Mouse (Mus musculus) E14TG2a.4 (cell line): Measurements from ENCODE around the gene Il9r.

Experiments used
- CTCF ChIP-seq: conservative IDR thresholded peaks from 2 replicates; pipeline ENCODE4 v1.5.1; 2014; ENCODE audit warnings: low read length
- NANOG ChIP-seq: IDR thresholded peaks from 2 replicates; pipeline ENCODE4 v1.6.1; 2014; ENCODE audit warnings: borderline replicate concordance, low read length, mixed read lengths
- POU5F1 ChIP-seq: IDR thresholded peaks from 2 replicates; pipeline ENCODE4 v1.6.1; 2014; ENCODE audit warnings: low read length, borderline replicate concordance

GRCm38 (mm10) chr11:32237411-32237795 is 37.3 kb upstream of the Il9r start:
- TF ChIP-seq CTCF = no peak
- no peak for TF ChIP-seq NANOG
- TF ChIP-seq POU5F1 = no peak
